Mouse (Mus musculus): Measurements from ENCODE around the gene Acad10.
"Not testable (repeated sequence)": the region's sequence is repeated elsewhere in the genome, so short reads cannot be mapped to it uniquely, and the experiment has no call there.

DNA sequence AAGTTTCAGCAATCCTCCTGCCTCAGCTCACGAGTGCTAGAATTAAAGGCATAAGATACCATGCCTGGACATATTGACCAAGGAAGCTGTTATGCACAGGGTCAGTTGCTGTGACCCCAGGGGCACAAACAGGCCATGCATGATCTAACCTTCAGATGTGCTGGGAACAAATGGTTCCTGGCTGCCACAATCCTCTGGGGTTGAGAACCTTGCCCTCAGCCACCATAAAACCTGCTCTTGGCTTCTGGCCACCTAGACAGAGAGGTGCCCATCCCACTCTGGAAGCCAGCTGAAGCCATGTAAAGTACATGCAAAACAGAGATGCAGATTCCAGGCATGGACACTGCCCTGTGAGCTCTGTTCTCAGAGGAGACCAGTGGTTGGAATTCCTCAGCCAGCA is 56.5 kb downstream of the Acad10 start:
- not testable (repeated sequence) for TF ChIP-seq CTCF (IDR thresholded peaks at IDR 0.05; ENCODE audit: borderline replicate concordance, extremely low read depth, insufficient read depth, insufficient read length); POLR2A (IDR thresholded peaks at IDR 0.05; ENCODE audit: borderline replicate concordance, extremely low read depth, insufficient read depth, insufficient read length, poor library complexity, severe bottlenecking)

Data from brain, embryonic 14.5 days (tissue).